Mouse (Mus musculus): ENCODE measurements around the gene Fbxw14.
"Not testable (repeated sequence)": the region's sequence is repeated elsewhere in the genome, so short reads cannot be mapped to it uniquely, and the experiment has no call there.

The Fbxw14 gene

GRCm38 (mm10) chr9:109287576-109287975 lies at the start of gene Fbxw14:
TSS of gene Fbxw14 (minus strand) at chr9:109287676.
- DNase-seq, result not testable (repeated sequence)

- no peak for DNase-seq
Measured at GRCm38 (mm10) chr9:109263041-109263440, 24.4 kb downstream of the Fbxw14 start.

GRCm38 (mm10) chr9:109234654-109235053 lies 52.8 kb downstream of the Fbxw14 start, which contains the start of gene Fbxw20:
TSS of gene Fbxw20 (minus strand) at chr9:109234754.
- no peak for DNase-seq
